Mouse (Mus musculus) liver, embryonic 13.5 days (tissue): Measurements from ENCODE around the gene Bola2. TPM values are rescaled to one million over a fixed set of nuclear protein-coding genes. Genes with fewer than 3 reads are reported as not detected.
A peak's percentile ranks its signal among the peaks of the same experiment; 100 is the strongest.

Source experiments
- ATAC-seq: fragments of 200-750 bp; cut with Nextera tagmentation; 2 replicates; pipeline ENCODE4 v1.8.0; 2017; ENCODE audit warnings: low read depth, mild to moderate bottlenecking, moderate number of reproducible peaks, moderate library complexity
- DNase-seq: peaks from one replicate; pipeline ENCODE4 v3.0.0; 2022
- H3K27ac ChIP-seq: fragments of 300-500 bp; sonication (generic); 2 replicates; pipeline ENCODE4 v1.5.1; 2015; ENCODE audit warnings: moderate library complexity, mild to moderate bottlenecking, inconsistent platforms
- H3K27me3 ChIP-seq: fragments of 300-500 bp; sonication (generic); 2 replicates; pipeline ENCODE4 v1.6.1; 2015; ENCODE audit warnings: mild to moderate bottlenecking, inconsistent platforms
- H3K36me3 ChIP-seq: fragments of 300-500 bp; sonication (generic); 2 replicates; pipeline ENCODE4 v1.6.1; 2015; ENCODE audit warnings: mild to moderate bottlenecking, inconsistent platforms
- H3K4me1 ChIP-seq: fragments of 300-500 bp; sonication (generic); replicated peaks from 2 replicates; pipeline ENCODE4 v1.6.1; 2015; ENCODE audit warnings: inconsistent platforms
- H3K4me2 ChIP-seq: fragments of 300-500 bp; sonication (generic); 2 replicates; pipeline ENCODE4 v1.6.1; 2015; ENCODE audit warnings: inconsistent platforms, mild to moderate bottlenecking, moderate library complexity
- H3K4me3 ChIP-seq: fragments of 300-500 bp; sonication (generic); replicated peaks from 2 replicates; pipeline ENCODE4 v1.5.1; 2015; ENCODE audit warnings: mild to moderate bottlenecking, inconsistent platforms
- H3K9ac ChIP-seq: fragments of 300-500 bp; sonication (generic); 2 replicates; pipeline ENCODE4 v1.6.1; 2015; ENCODE audit warnings: mild to moderate bottlenecking, inconsistent platforms
- H3K9me3 ChIP-seq: fragments of 300-500 bp; sonication (generic); replicated peaks from 2 replicates; pipeline ENCODE4 v1.6.1; 2016; ENCODE audit warnings: inconsistent platforms
- WGBS: fragments of 180-500 bp; shearing (Covaris S2); methylation state at CpG from one replicate; pipeline ENCODE4 v1.1.7; 2015; ENCODE audit not compliant: insufficient replicate concordance; 5-methylcytosine and 5-hydroxymethylcytosine counted together
- polyA plus RNA-seq: library from polyadenylated mRNA; unstranded; fragments of >200 nt; fragmentation: Nextera tagmentation; extraction: Ambion mirVana; gene quantifications from 2 replicates; pipeline ENCODE4 v1.2.1, GENCODE M21; 2015

Gene Bola2
- polyA plus RNA-seq, 1 experiment from 2014 or later: 128 TPM

GRCm38 (mm10) chr7:126740977-126741376 is 45.8 kb downstream of the Bola2 start:
- Histone ChIP-seq H3K4me3 (no peak overlapping the region), H3K4me2 (no peak overlapping the region), H3K27ac (no peak overlapping the region; the same call in 1 of the 2 replicates), H3K4me1 (peaks cover 5% of the 10 kb centered on the region), H3K9me3 (no peaks in the 10 kb centered on the region), H3K36me3 (no peaks in the 10 kb centered on the region), H3K27me3 (no peaks in the 10 kb centered on the region), H3K9ac (no peak overlapping the region)
- ATAC-seq: no peak
- no peak for DNase-seq
- WGBS: 61% methylated on average over 5 of the region's 5 CpGs

- Histone ChIP-seq H3K4me2 (no peak overlapping the region), H3K4me3 (no peak overlapping the region), H3K4me1 (peaks cover 6% of the 10 kb centered on the region), H3K9ac (no peak overlapping the region), H3K27ac (no peak overlapping the region), H3K36me3 (no peaks in the 10 kb centered on the region), H3K27me3 (no peaks in the 10 kb centered on the region), H3K9me3 (no peaks in the 10 kb centered on the region)
- WGBS: 76% methylated on average over 5 of the region's 5 CpGs
- DNase-seq: no peak
- ATAC-seq: peak; percentile 37; the same call in 1 of the 2 replicates
Measured at GRCm38 (mm10) chr7:126741452-126741851, 46.3 kb downstream of the Bola2 start.

- no peak overlapping the region for H3K27ac ChIP-seq
- H3K9me3 ChIP-seq: no peaks in the 10 kb centered on the region
- 80% methylated on average over 13 of the region's 13 CpGs for WGBS
- H3K27me3 ChIP-seq: no peaks in the 10 kb centered on the region
- no peak overlapping the region for H3K4me3 ChIP-seq
- DNase-seq (no peak), ATAC-seq (no peak)
- no peak overlapping the region for H3K9ac ChIP-seq
- no peaks in the 10 kb centered on the region for H3K36me3 ChIP-seq
- no peak overlapping the region for H3K4me2 ChIP-seq
- H3K4me1 ChIP-seq: peaks cover 9% of the 10 kb centered on the region
Measured at GRCm38 (mm10) chr7:126741964-126742482, 46.8 kb downstream of the Bola2 start.

GRCm38 (mm10) chr7:126746066-126746465 is 50.9 kb downstream of the Bola2 start:
- Histone ChIP-seq H3K4me2 (peak overlapping the region; percentile 32), H3K27ac (peak overlapping the region; percentile 76), H3K9ac (peak overlapping the region; percentile 50), H3K4me3 (peak overlapping the region; percentile 35), H3K4me1 (peaks cover 23% of the 10 kb centered on the region), H3K36me3 (no peaks in the 10 kb centered on the region), H3K9me3 (no peaks in the 10 kb centered on the region), H3K27me3 (no peaks in the 10 kb centered on the region)
- ATAC-seq (peak; percentile 30; the same call in 1 of the 2 replicates), DNase-seq (no peak)
- WGBS: 33% methylated on average over 12 of the region's 12 CpGs

- DNase-seq (no peak), ATAC-seq (peak; percentile 69)
- H3K27me3 ChIP-seq: no peaks in the 10 kb centered on the region
- no peaks in the 10 kb centered on the region for H3K9me3 ChIP-seq
- H3K4me1 ChIP-seq: peaks cover 23% of the 10 kb centered on the region
- H3K36me3 ChIP-seq: no peaks in the 10 kb centered on the region
- 14% methylated on average over 6 of the region's 6 CpGs for WGBS
- H3K4me2 ChIP-seq: peak overlapping the region; percentile 32
- peak overlapping the region; percentile 35 for H3K4me3 ChIP-seq
- peak overlapping the region; percentile 76 for H3K27ac ChIP-seq
- H3K9ac ChIP-seq: 0 out of 2 replicates have a peak overlapping the region, but pooled peaks have one; percentile 50
Measured at GRCm38 (mm10) chr7:126746798-126747197, 51.6 kb downstream of the Bola2 start.

- no peak overlapping the region for H3K4me3 ChIP-seq
- DNase-seq (no peak), ATAC-seq (no peak)
- H3K9ac ChIP-seq: no peak overlapping the region
- H3K27me3 ChIP-seq: no peaks in the 10 kb centered on the region
- peak overlapping the region; percentile 43 for H3K27ac ChIP-seq
- no peaks in the 10 kb centered on the region for H3K9me3 ChIP-seq
- 69% methylated on average over 7 of the region's 7 CpGs for WGBS
- no peaks in the 10 kb centered on the region for H3K36me3 ChIP-seq
- no peak overlapping the region for H3K4me2 ChIP-seq
- peaks cover 23% of the 10 kb centered on the region for H3K4me1 ChIP-seq
Measured at GRCm38 (mm10) chr7:126748824-126749223, 53.6 kb downstream of the Bola2 start.

Other genes with a start within 250 kb of the Bola2 start
- 1.1 and 2.4 TPM in 2 replicates for gene Atp2a1, start 232.3 kb upstream of the Bola2 start, polyA plus RNA-seq
- 11.2 and 12.9 TPM in 2 replicates for gene Sh2b1, start 220.0 kb upstream of the Bola2 start, polyA plus RNA-seq
- gene Tufm, start 208.0 kb upstream of the Bola2 start, polyA plus RNA-seq: 111 and 115 TPM in 2 replicates
- gene Atxn2l, start 192.0 kb upstream of the Bola2 start, polyA plus RNA-seq: 23.8 and 31.4 TPM in 2 replicates
- 138 and 141 TPM in 2 replicates for gene Eif3c, start 129.0 kb upstream of the Bola2 start, polyA plus RNA-seq
- gene Apobr, start 110.5 kb upstream of the Bola2 start, polyA plus RNA-seq: 0.61 and 0.71 TPM in 2 replicates
- gene Cln3, start 109.6 kb upstream of the Bola2 start, polyA plus RNA-seq: 11.5 and 12.4 TPM in 2 replicates
- not detected in 2 replicates for gene Il27, start 100.5 kb upstream of the Bola2 start, polyA plus RNA-seq
- 1.7 and 2.0 TPM in 2 replicates for gene Nupr1, start 64.5 kb upstream of the Bola2 start, polyA plus RNA-seq
- gene Sgf29, start 46.1 kb upstream of the Bola2 start, polyA plus RNA-seq: 34.7 and 36.8 TPM in 2 replicates
- 1.8 and 2.0 TPM in 2 replicates for gene Sult1a1, start 19.0 kb upstream of the Bola2 start, polyA plus RNA-seq
- 3.6 and 4.2 TPM in 2 replicates for gene Slx1b, start 383 bp downstream of the Bola2 start, polyA plus RNA-seq
- 73.1 and 78.7 TPM in 2 replicates for gene Coro1a, start 12.4 kb downstream of the Bola2 start, polyA plus RNA-seq
- 19.0 and 19.3 TPM in 2 replicates for gene Mapk3, start 64.2 kb downstream of the Bola2 start, polyA plus RNA-seq
- gene Gdpd3, start 70.9 kb downstream of the Bola2 start, polyA plus RNA-seq: 0.37 and 0.64 TPM in 2 replicates
- 68.4 and 77.3 TPM in 2 replicates for gene Ypel3, start 81.6 kb downstream of the Bola2 start, polyA plus RNA-seq
- gene Tbx6, start 86.1 kb downstream of the Bola2 start, polyA plus RNA-seq: 0.35 and 0.45 TPM in 2 replicates
- gene Ppp4c, start 97.1 kb downstream of the Bola2 start, polyA plus RNA-seq: 133 and 141 TPM in 2 replicates
- gene Fam57b, start 102.3 kb downstream of the Bola2 start, polyA plus RNA-seq: 0.10 and 0.13 TPM in 2 replicates
- not detected in 2 replicates for gene 4930451I11Rik, start 136.2 kb downstream of the Bola2 start, polyA plus RNA-seq
- 0.12 and 0.29 TPM in 2 replicates for gene Doc2a, start 152.0 kb downstream of the Bola2 start, polyA plus RNA-seq
- gene Hirip3, start 166.6 kb downstream of the Bola2 start, polyA plus RNA-seq: 17.8 and 18.9 TPM in 2 replicates
- gene Ino80e, start 167.0 kb downstream of the Bola2 start, polyA plus RNA-seq: 55.2 and 65.3 TPM in 2 replicates
- gene Taok2, start 189.3 kb downstream of the Bola2 start, polyA plus RNA-seq: 11.6 and 12.9 TPM in 2 replicates
- 16.1 and 16.5 TPM in 2 replicates for gene Tmem219, start 227.5 kb downstream of the Bola2 start, polyA plus RNA-seq
- gene Kctd13, start 233.5 kb downstream of the Bola2 start, polyA plus RNA-seq: 6.2 and 6.9 TPM in 2 replicates